Mouse (Mus musculus) olfactory bulb, adult 2 months (tissue): ENCODE measurements at regions not wholly inside any gene's neighbourhood (a gene's known extent, or its start where the extent isn't known, plus 50 kb on each side); places are given as distances from the start of the nearest gene placed in this dataset.

ENCODE experiments used
- CTCF ChIP-seq: fragments of 200-500 bp; IDR thresholded peaks from 2 replicates; pipeline ENCODE4 v1.5.1; 2012; ENCODE audit warnings: low read depth, mild to moderate bottlenecking, low read length, moderate library complexity; ENCODE audit not compliant: insufficient read depth
- POLR2A ChIP-seq: fragments of 200-500 bp; IDR thresholded peaks from 2 replicates; pipeline ENCODE4 v1.6.1; 2012; ENCODE audit warnings: mild to moderate bottlenecking, low read depth, low read length, moderate library complexity; ENCODE audit not compliant: insufficient read depth

DNA sequence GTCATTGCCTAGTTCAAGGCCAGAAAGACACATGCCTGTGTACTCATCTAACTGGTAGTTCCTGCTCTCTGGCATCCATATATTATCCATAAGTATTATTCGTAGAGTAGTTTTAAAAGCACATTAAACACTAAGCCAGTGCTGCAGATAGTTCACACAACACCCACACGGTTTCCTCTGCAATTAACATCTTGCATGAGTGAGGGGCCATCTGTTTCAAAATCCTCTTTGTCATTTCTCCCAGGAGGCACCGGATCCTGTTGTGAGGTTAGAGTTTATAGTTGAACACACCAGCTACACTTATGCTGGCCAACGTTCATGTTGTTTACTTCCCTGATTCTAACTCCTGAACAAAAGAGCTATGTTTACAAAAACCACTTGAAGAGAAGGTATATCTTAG is 90.7 kb upstream of the Cmc1 start:
- TF ChIP-seq CTCF = no peak
- no peak for TF ChIP-seq POLR2A
